Mouse (Mus musculus): ENCODE data around the gene Stard5.

Stard5 gene

GRCm38 (mm10) chr7:83667936-83668645, 36.3 kb downstream of the Stard5 start:
- DNase-seq: peak in 1 of 2 experiments; percentile 1

- DNase-seq: peak; percentile 67 to 76
These were observed 37.0 kb downstream of the Stard5 start for GRCm38 (mm10) chr7:83668724-83669123.

- DNase-seq: no peak
These were observed 39.8 kb downstream of the Stard5 start for GRCm38 (mm10) chr7:83671573-83671972.

- DNase-seq: peak in 1 of 2 experiments; percentile 29
These were observed 43.9 kb downstream of the Stard5 start for GRCm38 (mm10) chr7:83675545-83676254.

- DNase-seq: no peak
These were observed 45.5 kb downstream of the Stard5 start for GRCm38 (mm10) chr7:83677296-83677695.

GRCm38 (mm10) chr7:83678506-83678905, 46.7 kb downstream of the Stard5 start:
- no peak for DNase-seq

- DNase-seq: no peak
These were observed 51.0 kb downstream of the Stard5 start for GRCm38 (mm10) chr7:83682640-83683274.

- DNase-seq: peak; percentile 44 to 50
These were observed 63.9 kb downstream of the Stard5 start for GRCm38 (mm10) chr7:83695449-83696212.

- DNase-seq: no peak
These were observed 67.4 kb downstream of the Stard5 start for GRCm38 (mm10) chr7:83699066-83699745.
